Mouse (Mus musculus) testis, adult 2 months (tissue): ENCODE results near the gene Rps25.

Experiments used
- CTCF ChIP-seq: fragments of 200-500 bp; IDR thresholded peaks from 2 replicates; pipeline ENCODE4 v1.5.1; 2012; ENCODE audit warnings: low read depth, mild to moderate bottlenecking, inconsistent platforms, low read length, moderate library complexity; ENCODE audit not compliant: control insufficient read depth, insufficient read depth, insufficient replicate concordance
- POLR2A ChIP-seq: fragments of 200-500 bp; IDR thresholded peaks from 2 replicates; pipeline ENCODE4 v1.6.1; 2012; ENCODE audit warnings: low read depth, mild to moderate bottlenecking, inconsistent platforms, low read length, moderate library complexity; ENCODE audit not compliant: control insufficient read depth

DNA sequence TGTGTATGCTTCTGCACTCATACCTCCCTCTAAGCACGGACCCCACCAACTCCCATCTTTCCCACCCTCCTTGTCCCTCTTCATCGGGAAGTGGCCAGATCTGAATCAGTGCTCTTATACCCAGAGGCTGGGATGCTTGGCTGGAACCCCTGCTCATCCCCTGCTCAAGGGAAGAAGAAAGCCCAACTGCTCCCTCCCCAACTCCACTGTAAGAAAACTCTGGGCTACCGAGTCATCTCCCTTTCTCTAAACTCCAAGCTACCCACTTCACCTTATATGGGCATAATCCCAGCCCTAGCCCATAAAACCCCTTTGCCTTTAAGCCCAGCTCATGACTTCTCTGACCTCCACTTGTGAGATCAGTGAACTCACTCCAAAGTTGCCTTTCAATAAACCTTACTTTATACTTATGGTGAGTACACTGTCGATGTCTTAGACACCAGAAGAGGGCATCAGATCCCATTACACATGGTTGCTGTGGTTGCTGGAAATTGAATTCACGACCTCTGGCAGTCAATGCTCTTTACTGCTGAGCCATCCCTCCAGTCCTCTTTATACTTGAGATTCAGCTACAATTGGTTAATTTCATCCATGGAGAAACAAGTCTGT lies 25.7 kb downstream of the Rps25 start:
- no peak for TF ChIP-seq CTCF
- TF ChIP-seq POLR2A: no peak
